12 mouse cellular contexts compared by ENCODE assay signal in genomic region chr5:20140662-20141444, GRCm38 (mm10).
DNase-seq lines count a peak whose midpoint lies in the region; ATAC-seq lines count a peak whose summit lies in the region.
"Had no signal": no experiment of that assay in that cellular context is flagged by ENCODE, and none has a peak within 500 bp of the region (broad histone marks: within the 10 kb centered on the region; RNA-seq: fewer than 3 reads in every experiment).

No protein-coding gene starts in this region.

- no peak overlapping the region for H3K4me3 ChIP-seq in hindbrain, embryonic 12.5 days
- H3K4me3 ChIP-seq in midbrain, embryonic 12.5 days, result no peak overlapping the region
- H3K4me3 ChIP-seq: erythroblast, embryonic 14.5 days had no signal

- intact Hi-C loops in heart, postnatal 25 days (cut with DNase I), result no loop called here

- no peak overlapping the region for H3K27ac ChIP-seq in hindbrain, embryonic 12.5 days
- no peak overlapping the region for H3K27ac ChIP-seq in midbrain, embryonic 12.5 days (replicated peaks)
- H3K27ac ChIP-seq: liver, embryonic 14.5 days had no signal

- ATAC-seq in hindbrain, embryonic 12.5 days (ENCODE audit: low FRiP score), result peak; percentile 54; the same call in 1 of the 2 replicates
- peak; percentile 77 for ATAC-seq in midbrain, embryonic 12.5 days (ENCODE audit: low FRiP score, low read depth)
- ATAC-seq in erythroblast, adult 5-6 weeks (replicated peaks; ENCODE audit: low FRiP score, poor library complexity, severe bottlenecking), result no peak

- H3K4me1 ChIP-seq in hindbrain, embryonic 12.5 days, result no peaks in the 10 kb centered on the region
- peaks cover 10% of the 10 kb centered on the region for H3K4me1 ChIP-seq in midbrain, embryonic 12.5 days

- H3K4me2 ChIP-seq in hindbrain, embryonic 12.5 days (replicated peaks), result no peak overlapping the region
- H3K4me2 ChIP-seq in midbrain, embryonic 12.5 days (replicated peaks), result peak overlapping the region; percentile 14; the same call in 1 of the 2 replicates

- no peaks in the 10 kb centered on the region for H3K9me3 ChIP-seq in hindbrain, embryonic 12.5 days (replicated peaks)
- no peaks in the 10 kb centered on the region for H3K9me3 ChIP-seq in midbrain, embryonic 12.5 days

- no peaks in the 10 kb centered on the region for H3K27me3 ChIP-seq in hindbrain, embryonic 12.5 days
- no peaks in the 10 kb centered on the region for H3K27me3 ChIP-seq in midbrain, embryonic 12.5 days

- no peak overlapping the region for H3K9ac ChIP-seq in hindbrain, embryonic 12.5 days
- H3K9ac ChIP-seq in midbrain, embryonic 12.5 days (replicated peaks), result no peak overlapping the region
- H3K9ac ChIP-seq: liver, embryonic 14.5 days had no signal

- DNase-seq in cerebellum, postnatal 10 days, result peak; percentile 4 to 5
- no peak for DNase-seq in cerebellum, adult 11-12 months
- peak; percentile 54 for DNase-seq in embryo, embryonic 11 days
- DNase-seq in heart, postnatal 25 days (ENCODE audit: low spot score), result no peak
- no peak for DNase-seq in thymus, postnatal 10 days (ENCODE audit: low spot score in 2 of 2)
- DNase-seq: kidney, postnatal 10 days; spleen, adult 18-20 months had no signal

- WGBS in hindbrain, embryonic 12.5 days, result 41% methylated on average over 10 of the region's 10 CpGs
- WGBS in midbrain, embryonic 12.5 days, result 38% methylated on average over 10 of the region's 10 CpGs

- no peaks in the 10 kb centered on the region for H3K36me3 ChIP-seq in hindbrain, embryonic 12.5 days
- no peaks in the 10 kb centered on the region for H3K36me3 ChIP-seq in midbrain, embryonic 12.5 days

Comparison
In these comparisons a context has a peak if more than half of its experiments do, and no peak if none do; other contexts are left out.
1. DNase-seq: peak in cerebellum, postnatal 10 days (2 of 2) and embryo, embryonic 11 days (single experiment); none in cerebellum, adult 11-12 months (single experiment), heart, postnatal 25 days (single experiment) and thymus, postnatal 10 days (0 of 2).